Mouse (Mus musculus) hindbrain, embryonic 13.5 days (tissue): Measurements from ENCODE around the gene 1700019A02Rik. TPM values are rescaled to one million over a fixed set of nuclear protein-coding genes. Genes with fewer than 3 reads are reported as not detected.

Experiments used
- ATAC-seq: fragments of 200-750 bp; cut with Nextera tagmentation; 2 replicates; pipeline ENCODE4 v1.8.0; 2017; ENCODE audit warnings: moderate TSS enrichment; ENCODE audit not compliant: low FRiP score
- H3K27ac ChIP-seq: fragments of 300-500 bp; sonication (generic); 2 replicates; pipeline ENCODE4 v1.5.1; 2015; ENCODE audit warnings: inconsistent platforms, mild to moderate bottlenecking, moderate library complexity
- H3K27me3 ChIP-seq: fragments of 300-500 bp; sonication (generic); 2 replicates; pipeline ENCODE4 v1.6.1; 2015; ENCODE audit warnings: mild to moderate bottlenecking, inconsistent platforms
- H3K36me3 ChIP-seq: fragments of 300-500 bp; sonication (generic); 2 replicates; pipeline ENCODE4 v1.6.1; 2015; ENCODE audit warnings: mild to moderate bottlenecking, inconsistent platforms
- H3K4me1 ChIP-seq: fragments of 300-500 bp; sonication (generic); replicated peaks from 2 replicates; pipeline ENCODE4 v1.6.1; 2015; ENCODE audit warnings: inconsistent platforms
- H3K4me2 ChIP-seq: fragments of 300-500 bp; sonication (generic); 2 replicates; pipeline ENCODE4 v1.6.1; 2015; ENCODE audit warnings: inconsistent platforms, mild to moderate bottlenecking, moderate library complexity
- H3K4me3 ChIP-seq: fragments of 300-500 bp; sonication (generic); 2 replicates; pipeline ENCODE4 v1.5.1; 2015; ENCODE audit warnings: mild to moderate bottlenecking, inconsistent platforms
- H3K9ac ChIP-seq: fragments of 300-500 bp; sonication (generic); 2 replicates; pipeline ENCODE4 v1.6.1; 2015; ENCODE audit warnings: mild to moderate bottlenecking, inconsistent platforms
- H3K9me3 ChIP-seq: fragments of 300-500 bp; sonication (generic); 2 replicates; pipeline ENCODE4 v1.6.1; 2016; ENCODE audit warnings: inconsistent platforms
- WGBS: fragments of 180-500 bp; shearing (Covaris S2); methylation state at CpG from one replicate; pipeline ENCODE4 v1.1.7; 2015; 5-methylcytosine and 5-hydroxymethylcytosine counted together
- polyA plus RNA-seq: library from polyadenylated mRNA; unstranded; fragments of >200 nt; fragmentation: Nextera tagmentation; extraction: Ambion mirVana; gene quantifications from 2 replicates; pipeline ENCODE4 v1.2.1, GENCODE M21; 2015

Gene 1700019A02Rik
- polyA plus RNA-seq, 1 experiment from 2014 or later = not detected

- Histone ChIP-seq H3K4me2 (no peak overlapping the region), H3K27me3 (no peaks in the 10 kb centered on the region), H3K9ac (no peak overlapping the region), H3K4me1 (no peaks in the 10 kb centered on the region), H3K27ac (no peak overlapping the region), H3K4me3 (no peak overlapping the region), H3K9me3 (no peaks in the 10 kb centered on the region), H3K36me3 (no peaks in the 10 kb centered on the region)
- no peak for ATAC-seq
- WGBS = 87% methylated on average over 1 of the region's 1 CpGs
These were observed 76.9 kb downstream of the 1700019A02Rik start for GRCm38 (mm10) chr1:53110561-53110960.

Other genes starting within 250 kb of the 1700019A02Rik start
- 2.4 and 3.1 TPM in 2 replicates for gene 1700019D03Rik, start 167.5 kb downstream of the 1700019A02Rik start, polyA plus RNA-seq
- gene Mstn, start 126.0 kb downstream of the 1700019A02Rik start, polyA plus RNA-seq = 0.35 and 0.75 TPM in 2 replicates
- gene Pms1, start 109.4 kb upstream of the 1700019A02Rik start, polyA plus RNA-seq = 11.1 and 12.2 TPM in 2 replicates
- gene Ormdl1, start 109.5 kb upstream of the 1700019A02Rik start, polyA plus RNA-seq = 61.0 and 61.6 TPM in 2 replicates
- not detected in 2 replicates for gene Gm28778, start 109.5 kb upstream of the 1700019A02Rik start, polyA plus RNA-seq
- 20.7 and 21.4 TPM in 2 replicates for gene Osgepl1, start 126.0 kb upstream of the 1700019A02Rik start, polyA plus RNA-seq
- gene Asdurf, start 165.0 kb upstream of the 1700019A02Rik start, polyA plus RNA-seq = 4.8 and 14.4 TPM in 2 replicates
- gene Gm28551, start 165.0 kb upstream of the 1700019A02Rik start, polyA plus RNA-seq = 1.8 and 1.9 TPM in 2 replicates
- 63.0 and 64.4 TPM in 2 replicates for gene Asnsd1, start 165.1 kb upstream of the 1700019A02Rik start, polyA plus RNA-seq